Mouse (Mus musculus) 3T3-L1 (cell line): ENCODE data around the gene Col6a4.
A peak's percentile ranks its signal among the peaks of the same experiment; 100 is the strongest.

ENCODE experiments used
- DNase-seq: peaks from one replicate; pipeline ENCODE4 v3.0.0-alpha.2; 2015; ENCODE audit warnings: low read depth, low spot score

Col6a4 gene

DNA sequence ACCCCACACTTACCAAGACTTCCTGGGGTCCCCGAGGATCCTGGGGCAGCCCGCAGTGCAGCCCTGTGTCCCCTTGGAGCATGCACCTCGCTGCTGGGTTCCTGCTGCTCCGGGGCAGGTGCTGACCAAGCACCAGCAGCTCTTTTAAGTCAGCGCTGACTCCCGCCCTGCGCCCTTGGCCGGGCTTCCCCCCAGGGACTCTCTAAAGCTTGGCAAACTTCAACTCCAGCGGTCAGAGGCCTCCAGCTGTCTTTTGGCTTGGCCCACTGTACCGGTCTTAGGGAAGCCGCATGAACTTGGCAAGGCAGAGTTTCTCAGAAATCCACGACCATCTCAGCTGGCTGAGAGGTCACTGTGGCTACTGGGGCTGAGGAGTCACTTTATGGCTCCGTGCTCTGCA is 136.1 kb downstream of the Col6a4 start, which contains the start of gene Col6a5:
Gene Col6a5, minus strand, starts transcription at position 111 of the 400 bp plus-strand sequence.
- DNase-seq, result no peak

DNA sequence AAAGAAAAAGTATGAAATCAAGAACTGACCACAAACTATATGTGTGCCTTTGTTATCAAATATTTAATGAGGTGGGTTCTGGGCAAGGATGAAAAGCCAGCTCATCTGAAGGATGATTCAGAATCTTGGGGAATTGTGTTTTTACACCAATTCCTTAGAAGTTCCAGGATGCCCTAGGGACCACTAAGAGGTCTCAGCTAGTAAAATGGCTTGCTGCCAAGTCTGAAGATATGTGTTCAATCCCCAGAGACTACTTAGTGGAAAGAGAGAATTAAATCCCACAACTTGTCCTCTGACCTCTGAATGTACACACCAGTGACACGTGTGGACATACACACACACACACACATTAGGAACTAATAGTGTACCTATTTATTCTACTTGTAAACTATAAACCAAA is 137.5 kb downstream of the Col6a4 start:
- peak; percentile 54 for DNase-seq

DNA sequence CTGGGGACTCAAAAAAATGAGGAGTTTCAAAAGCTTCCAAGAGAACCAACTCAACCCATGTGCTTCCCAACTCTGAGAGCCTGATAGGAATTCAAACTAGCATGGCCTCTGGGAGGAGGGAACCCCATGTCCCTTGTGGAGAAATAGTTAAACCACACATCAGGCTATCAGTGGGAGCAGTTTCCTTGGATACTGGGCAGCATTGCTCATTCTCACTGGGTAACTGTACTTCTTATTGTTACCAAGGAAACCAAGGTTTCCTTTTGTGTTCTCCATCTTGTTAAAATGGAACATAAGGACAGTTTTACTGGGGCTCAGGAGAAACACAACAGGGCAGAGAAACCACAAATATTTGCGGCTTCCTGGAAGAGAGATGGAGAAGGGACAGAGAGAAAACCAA is 146.8 kb downstream of the Col6a4 start:
- no peak for DNase-seq

DNA sequence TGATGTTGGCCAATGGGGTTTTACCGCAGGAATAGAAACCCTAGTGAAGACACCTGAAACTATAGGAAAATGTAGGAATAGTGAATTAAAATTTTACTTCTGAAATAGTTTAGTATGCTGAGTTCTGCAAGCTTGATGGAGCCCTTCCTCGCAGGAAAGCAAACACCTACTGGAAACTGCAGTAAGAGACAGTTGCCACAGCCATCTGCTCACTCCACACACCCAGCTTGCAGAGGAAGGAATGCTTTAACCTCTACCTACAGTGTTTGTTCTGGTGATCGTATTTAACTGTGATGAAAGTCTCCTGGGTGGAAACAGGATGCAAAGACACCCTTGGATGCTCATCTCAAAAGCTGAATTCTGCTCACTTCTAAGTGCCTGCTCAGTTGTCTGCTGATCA is 149.0 kb downstream of the Col6a4 start:
- no peak for DNase-seq
